Mouse (Mus musculus): ENCODE data around the gene Ednra.

DNA sequence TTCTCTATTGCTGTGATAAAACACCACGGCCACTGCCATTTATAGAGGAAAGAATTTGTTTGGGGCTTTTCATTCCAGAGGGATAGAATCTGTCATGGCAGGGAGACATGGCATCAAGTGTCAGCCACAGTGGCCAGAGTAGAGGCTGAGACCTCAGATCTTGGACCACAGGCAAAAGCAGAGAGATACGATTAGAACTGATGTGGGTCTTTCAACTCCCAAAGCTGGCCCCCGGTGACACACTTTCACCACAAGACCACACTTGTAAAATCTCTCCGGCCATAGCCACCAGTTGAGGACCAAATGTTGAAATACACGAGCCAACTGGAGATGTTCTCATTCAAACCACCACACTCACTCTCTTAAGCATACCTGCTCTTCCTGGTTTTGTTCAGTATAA, 29.5 kb upstream of the Ednra start:
- no peak for TF ChIP-seq EP300 (IDR thresholded peaks at IDR 0.05; ENCODE audit: low read depth)
- no peak for TF ChIP-seq CTCF (IDR thresholded peaks at IDR 0.05; ENCODE audit: low read depth)
